In genomic region chr7:81077009-81077408, GRCm38 (mm10) we compare ENCODE assay signal across 28 mouse cellular contexts. TPM values are rescaled to one million over a fixed set of nuclear protein-coding genes. Genes with fewer than 3 reads are reported as not detected.
DNase-seq lines count a peak whose midpoint lies in the region; ATAC-seq lines count a peak whose summit lies in the region.
"Had no signal": no experiment of that assay in that cellular context is flagged by ENCODE, and none has a peak within 500 bp of the region (broad histone marks: within the 10 kb centered on the region; RNA-seq: fewer than 3 reads in every experiment).

No protein-coding gene starts in this region.

- H3K36me3 ChIP-seq in heart, embryonic 12.5 days: peaks cover 41% of the 10 kb centered on the region
- H3K36me3 ChIP-seq: hindbrain, embryonic 12.5 days; limb, embryonic 15.5 days had no signal

- H3K9me3 ChIP-seq in heart, embryonic 12.5 days (replicated peaks): 0 out of 2 replicates have a peak, but pooled peaks cover 2% of the 10 kb centered on the region
- H3K9me3 ChIP-seq: hindbrain, embryonic 12.5 days; limb, embryonic 15.5 days had no signal

- intact Hi-C loops in heart, postnatal 10 days (cut with DNase I): no loop called here

- H3K4me2 ChIP-seq in heart, embryonic 12.5 days: peak overlapping the region; percentile 5; the same call in 1 of the 2 replicates
- H3K4me2 ChIP-seq: hindbrain, embryonic 12.5 days; limb, embryonic 15.5 days; lung, embryonic 14.5 days had no signal

- ATAC-seq in heart, embryonic 12.5 days (ENCODE audit: insufficient number of reproducible peaks, low FRiP score): peak; percentile 49
- no peak for ATAC-seq in erythroid progenitor cell, adult 5-6 weeks (replicated peaks; ENCODE audit: low FRiP score, poor library complexity, severe bottlenecking)
- ATAC-seq: forebrain, embryonic 14.5 days; inflammation-experienced regulatory T-cells, adult 6 months; Patski had no signal

- DNase-seq in gastrocnemius, adult 18-20 months (ENCODE audit: low spot score): peak; percentile 74
- DNase-seq in gastrocnemius, postnatal 4 days (ENCODE audit: low spot score in 2 of 2): no peak
- peak; percentile 75 to 84 for DNase-seq in heart, adult 18-20 months
- peak; percentile 77 to 86 for DNase-seq in heart, postnatal 10 days
- DNase-seq in cerebellum, postnatal 25 days: no peak
- DNase-seq in Muller cell, postnatal 12 days (ENCODE audit: inconsistent ontology term): no peak
- DNase-seq: cerebellum, adult 18-20 months; kidney, adult 18-20 months; kidney, postnatal 10 days; lung, postnatal 36 days; midbrain, embryonic 14.5 days; right cerebral cortex, postnatal 14 days; thymus, adult 18-20 months; thymus, postnatal 36 days had no signal

- 36% methylated on average over 6 of the region's 6 CpGs for WGBS in heart, embryonic 12.5 days

- peaks cover 83% of the 10 kb centered on the region for H3K4me1 ChIP-seq in heart, embryonic 12.5 days (replicated peaks)

- H3K27me3 ChIP-seq in heart, embryonic 12.5 days (replicated peaks): no peaks in the 10 kb centered on the region
- H3K27me3 ChIP-seq: hindbrain, embryonic 12.5 days; limb, embryonic 15.5 days had no signal

- H3K4me3 ChIP-seq in heart, embryonic 12.5 days: no peak overlapping the region
- H3K4me3 ChIP-seq: hindbrain, embryonic 12.5 days; left cerebral cortex, adult 2 months; limb, embryonic 15.5 days had no signal

- H3K9ac ChIP-seq in heart, embryonic 12.5 days: peak overlapping the region; percentile 49; the same call in 1 of the 2 replicates
- H3K9ac ChIP-seq: hindbrain, embryonic 12.5 days; limb, embryonic 15.5 days; liver, embryonic 14.5 days; lung, embryonic 14.5 days had no signal

- peak overlapping the region; percentile 96 for H3K27ac ChIP-seq in heart, embryonic 12.5 days (ENCODE audit: poor library complexity, severe bottlenecking)
- H3K27ac ChIP-seq: hindbrain, embryonic 12.5 days; left cerebral cortex, adult 2 months; limb, embryonic 15.5 days; liver, embryonic 14.5 days had no signal

RNA-seq across cellular contexts. Expression of gene Alpk3, which starts 19.6 kb away (rescaled TPM):
- 100 to 1,000 TPM; 286 to 347 TPM for total RNA-seq in gastrocnemius, adult 18-20 months (2021)
- total RNA-seq in gastrocnemius, postnatal 4 days (2021): 100 to 1,000 TPM; 132 to 139 TPM
- 100 to 1,000 TPM; 112 to 119 TPM for total RNA-seq in heart, adult 18-20 months (2021)
- polyA plus RNA-seq in heart, embryonic 12.5 days (2016; fragmentation: Nextera tagmentation; extraction: Ambion mirVana): 30.2 and 30.4 TPM in 2 replicates
- total RNA-seq in heart, postnatal 10 days (2021): 10 to 100 TPM; 85.0 to 90.5 TPM
- 0.36 TPM in 1 of 2 replicates, not detected in the other for total RNA-seq in erythroid progenitor cell, adult 5-6 weeks (2015; ENCODE audit: low replicate concordance)
- not detected in 2 replicates for total RNA-seq in erythroid progenitor cell, adult 5-6 weeks (2017; ENCODE audit: low replicate concordance)
- polyA plus RNA-seq: Patski had no signal

RNA-seq across cellular contexts. Expression of gene Slc28a1, which starts 37.6 kb away (rescaled TPM):
- under 1 TPM; 0.25 to 0.40 TPM for total RNA-seq in gastrocnemius, adult 18-20 months (2021)
- under 1 TPM; 0.47 to 0.57 TPM for total RNA-seq in gastrocnemius, postnatal 4 days (2021)
- under 1 TPM; 0.12 to 0.21 TPM for total RNA-seq in heart, adult 18-20 months (2021)
- 0.14 and 0.26 TPM in 2 replicates for polyA plus RNA-seq in heart, embryonic 12.5 days (2016; fragmentation: Nextera tagmentation; extraction: Ambion mirVana)
- total RNA-seq in heart, postnatal 10 days (2021): under 1 TPM; 0.20 to 0.53 TPM
- not detected in 2 replicates for total RNA-seq in erythroid progenitor cell, adult 5-6 weeks (2015; ENCODE audit: low replicate concordance)
- not detected in 2 replicates for total RNA-seq in erythroid progenitor cell, adult 5-6 weeks (2017; ENCODE audit: low replicate concordance)
- total RNA-seq: layer of hippocampus, postnatal 10 days; megakaryocyte-erythroid progenitor cell, adult 5-6 weeks had no signal
- polyA plus RNA-seq: embryonic facial prominence, embryonic 14.5 days; forebrain, embryonic 14.5 days; hindbrain, embryonic 12.5 days; inflammation-experienced regulatory T-cells, adult 6 months; lung, embryonic 14.5 days; midbrain, embryonic 14.5 days; neural tube, embryonic 11.5 days; Patski had no signal

Comparison
In these comparisons a context has a peak if more than half of its experiments do, and no peak if none do; other contexts are left out.
1. DNase-seq: peak in gastrocnemius, adult 18-20 months (single experiment), heart, adult 18-20 months (2 of 2) and heart, postnatal 10 days (2 of 2); none in gastrocnemius, postnatal 4 days (0 of 2), cerebellum, postnatal 25 days (0 of 2) and Muller cell, postnatal 12 days (single experiment).
2. RNA of gene Alpk3, which starts 19.6 kb away (total RNA-seq): 286 to 347 TPM in gastrocnemius, adult 18-20 months, 132 to 139 TPM in gastrocnemius, postnatal 4 days, 112 to 119 TPM in heart, adult 18-20 months and 85.0 to 90.5 TPM in heart, postnatal 10 days; 0.36 TPM in erythroid progenitor cell, adult 5-6 weeks; every median in the first group is over 10 times any median in the second.